In genomic region chr16:36944895-36945424, GRCm38 (mm10) we compare ENCODE assay signal across 9 mouse cellular contexts. TPM values are rescaled to one million over a fixed set of nuclear protein-coding genes. Genes with fewer than 3 reads are reported as not detected.
DNase-seq lines count a peak whose midpoint lies in the region; ATAC-seq and TF ChIP-seq lines count a peak whose summit lies in the region.
"Had no signal": no experiment of that assay in that cellular context is flagged by ENCODE, and none has a peak within 500 bp of the region (broad histone marks: within the 10 kb centered on the region; RNA-seq: fewer than 3 reads in every experiment).

No protein-coding gene starts in this region.

- no peak overlapping the region for H3K4me3 ChIP-seq in lung, postnatal 0 days (ENCODE audit: low read depth, low read length)
- H3K4me3 ChIP-seq: erythroblast, embryonic 14.5 days had no signal

- H3K27me3 ChIP-seq in lung, postnatal 0 days (replicated peaks; ENCODE audit: insufficient read depth, low read length): no peaks in the 10 kb centered on the region

- no peak for TF ChIP-seq CTCF in lung, postnatal 0 days (IDR thresholded peaks at IDR 0.05)

- no peak overlapping the region for H3K27ac ChIP-seq in lung, postnatal 0 days (ENCODE audit: low read length)

- H3K9ac ChIP-seq in lung, postnatal 0 days (replicated peaks; ENCODE audit: low read depth): no peak overlapping the region

- no peaks in the 10 kb centered on the region for H3K4me1 ChIP-seq in lung, postnatal 0 days (ENCODE audit: insufficient read depth, low read depth, low read length)

- no peak for TF ChIP-seq EP300 in lung, postnatal 0 days (IDR thresholded peaks at IDR 0.05)

- WGBS in lung, postnatal 0 days: 69% methylated on average over 12 of the region's 12 CpGs

- peak; percentile 37 for DNase-seq in adrenal gland, postnatal 14 days
- DNase-seq in adrenal gland, adult 2 months: no peak
- peak; percentile 59 for DNase-seq in cerebellum, adult 11-12 months
- peak; percentile 63 to 79 for DNase-seq in gastrocnemius, adult 8-10 months (ENCODE audit: low spot score in 2 of 2)
- peak; percentile 64 for DNase-seq in kidney, postnatal 14 days
- DNase-seq in lung, postnatal 0 days (ENCODE audit: low spot score): no peak
- DNase-seq in natural killer cell, adult 2 months (ENCODE audit: low spot score in 2 of 2): no peak
- DNase-seq in spleen, adult 12 weeks (ENCODE audit: low spot score): no peak

- no peaks in the 10 kb centered on the region for H3K9me3 ChIP-seq in lung, postnatal 0 days (ENCODE audit: low read length)

- no peaks in the 10 kb centered on the region for H3K36me3 ChIP-seq in lung, postnatal 0 days (ENCODE audit: insufficient read depth, low read length)

- ATAC-seq in lung, postnatal 0 days: no peak

- no peak overlapping the region for H3K4me2 ChIP-seq in lung, postnatal 0 days (replicated peaks; ENCODE audit: low read depth, low read length)

RNA-seq across cellular contexts. Expression of gene Hcls1, which starts 10.2 kb away (rescaled TPM):
- 12.2 and 27.7 TPM in 2 replicates for total RNA-seq in adrenal gland, postnatal 14 days (2021)
- 10 to 100 TPM; 10.3 to 15.4 TPM for total RNA-seq in adrenal gland, adult 2 months (2021)
- polyA plus RNA-seq in adrenal gland, adult 2 months (2012; rRNA removed): 7.7 and 8.1 TPM in 2 replicates
- 1 to 10 TPM in 3 of 4 experiments, under 1 TPM in 1; 0.89 to 2.0 (median 1.7) TPM for total RNA-seq in gastrocnemius, adult 8-10 months (2022)
- polyA plus RNA-seq in lung, postnatal 0 days (2015; fragmentation: Nextera tagmentation; extraction: Ambion mirVana): 11.4 and 12.6 TPM in 2 replicates

RNA-seq across cellular contexts. Expression of gene Fbxo40, which starts 45.3 kb away (rescaled TPM):
- total RNA-seq in adrenal gland, postnatal 14 days (2021): 0.26 and 0.83 TPM in 2 replicates
- under 1 TPM; 0.28 to 0.29 TPM for total RNA-seq in adrenal gland, adult 2 months (2021)
- polyA plus RNA-seq in adrenal gland, adult 2 months (2012; rRNA removed): 0.04 and 0.12 TPM in 2 replicates
- total RNA-seq in gastrocnemius, adult 8-10 months (2022): 100 to 1,000 TPM; 312 to 390 (median 343) TPM
- polyA plus RNA-seq in lung, postnatal 0 days (2015; fragmentation: Nextera tagmentation; extraction: Ambion mirVana): 0.10 and 0.12 TPM in 2 replicates
- polyA plus RNA-seq: erythroblast, embryonic 14.5 days had no signal

Comparison
In these comparisons a context has a peak if more than half of its experiments do, and no peak if none do; other contexts are left out.
1. DNase-seq: peak in adrenal gland, postnatal 14 days (single experiment), cerebellum, adult 11-12 months (single experiment), gastrocnemius, adult 8-10 months (2 of 2) and kidney, postnatal 14 days (single experiment); none in adrenal gland, adult 2 months (single experiment), lung, postnatal 0 days (single experiment), natural killer cell, adult 2 months (0 of 2) and spleen, adult 12 weeks (single experiment).
2. RNA of gene Fbxo40, which starts 45.3 kb away (total RNA-seq): 312 to 390 TPM in gastrocnemius, adult 8-10 months; 0.28 to 0.29 TPM in adrenal gland, adult 2 months and 0.26 to 0.83 TPM in adrenal gland, postnatal 14 days; every median in the first group is over 100 times any median in the second.